Mouse (Mus musculus) heart, postnatal 0 days (tissue): ENCODE measurements around the gene Rhot2. TPM values are rescaled to one million over a fixed set of nuclear protein-coding genes. Genes with fewer than 3 reads are reported as not detected.

Experiments
- ATAC-seq: fragments of 200-750 bp; cut with Nextera tagmentation; 2 replicates; pipeline ENCODE4 v1.8.0; 2017; ENCODE audit warnings: low read depth, moderate number of reproducible peaks, moderate library complexity; ENCODE audit not compliant: insufficient read depth
- DNase-seq: peaks from one replicate; pipeline ENCODE4 v3.0.0-alpha.2; 2016; ENCODE audit warnings: low spot score
- H3K27ac ChIP-seq: fragments of 300-500 bp; sonication (generic); 2 replicates; pipeline ENCODE4 v1.5.1; 2014; ENCODE audit warnings: low read depth, mild to moderate bottlenecking
- H3K27me3 ChIP-seq: fragments of 300-500 bp; sonication (generic); 2 replicates; pipeline ENCODE4 v1.6.1; 2014; ENCODE audit warnings: low read length, mixed read lengths; ENCODE audit not compliant: control insufficient read depth, insufficient read depth
- H3K36me3 ChIP-seq: fragments of 300-500 bp; sonication (generic); replicated peaks from 2 replicates; pipeline ENCODE4 v1.6.1; 2014; ENCODE audit warnings: low read length, mixed read lengths; ENCODE audit not compliant: control insufficient read depth, insufficient read depth
- H3K4me1 ChIP-seq: fragments of 300-500 bp; sonication (generic); 2 replicates; pipeline ENCODE4 v1.6.1; 2014; ENCODE audit warnings: antibody characterized with exemption; ENCODE audit not compliant: control insufficient read depth, insufficient read depth
- H3K4me2 ChIP-seq: fragments of 300-500 bp; sonication (generic); 2 replicates; pipeline ENCODE4 v1.6.1; 2014; ENCODE audit warnings: low read depth, mild to moderate bottlenecking, low read length, moderate library complexity
- H3K4me3 ChIP-seq: fragments of 300-500 bp; sonication (generic); 2 replicates; pipeline ENCODE4 v1.5.1; 2014; ENCODE audit warnings: low read depth, low read length
- H3K9ac ChIP-seq: fragments of 300-500 bp; sonication (generic); replicated peaks from 2 replicates; pipeline ENCODE4 v1.6.1; 2014; ENCODE audit warnings: low read depth, low read length, mixed read lengths
- H3K9me3 ChIP-seq: fragments of 300-500 bp; sonication (generic); replicated peaks from 2 replicates; pipeline ENCODE4 v1.6.1; 2016; ENCODE audit warnings: low read length; ENCODE audit not compliant: control insufficient read depth
- CTCF ChIP-seq: IDR thresholded peaks from 2 replicates; pipeline ENCODE4 v1.5.1; 2016; ENCODE audit warnings: antibody characterized with exemption, control low read depth, low read depth
- EP300 ChIP-seq: IDR thresholded peaks from 2 replicates; pipeline ENCODE4 v1.6.1; 2016; ENCODE audit warnings: antibody characterized with exemption, low read depth
- WGBS: fragments of 180-500 bp; shearing (Covaris S2); extraction: QIAGEN DNeasy Blood & Tissue Kit; methylation state at CpG from one replicate; pipeline ENCODE4 v1.1.7; 2014; 5-methylcytosine and 5-hydroxymethylcytosine counted together
- polyA plus RNA-seq: library from polyadenylated mRNA; unstranded; fragments of >200 nt; fragmentation: Nextera tagmentation; extraction: Ambion mirVana; gene quantifications from 2 replicates; pipeline ENCODE4 v1.2.1, GENCODE M21; 2015
- total RNA-seq: library from RNA; depleted of rRNA; stranded (reverse); fragments of >200 nt; gene quantifications from 2 replicates; pipeline ENCODE4 v1.2.3, GENCODE M21; 2014; ENCODE audit warnings: low replicate concordance

Gene Rhot2
- total and polyA plus RNA-seq, 2 experiments from 2014 or later: 27.5 to 88.2 TPM

- TF ChIP-seq EP300: no peak
- no peak for TF ChIP-seq CTCF
- ATAC-seq (no peak), DNase-seq (no peak)
- H3K4me3 ChIP-seq: no peak overlapping the region
- H3K9me3 ChIP-seq: no peaks in the 10 kb centered on the region
- H3K27me3 ChIP-seq: no peaks in the 10 kb centered on the region
- 0 out of 2 replicates have a peak overlapping the region, but pooled peaks have one; percentile 86 for H3K4me2 ChIP-seq
- 32% methylated on average over 3 of the region's 3 CpGs for WGBS
- peaks cover 29% of the 10 kb centered on the region for H3K4me1 ChIP-seq
- peaks cover 47% of the 10 kb centered on the region for H3K36me3 ChIP-seq
- H3K27ac ChIP-seq: peak overlapping the region; percentile 77
- H3K9ac ChIP-seq: no peak overlapping the region; the same call in 1 of the 2 replicates
Measured at GRCm38 (mm10) chr17:25837533-25837932, 7.1 kb downstream of the Rhot2 start.

GRCm38 (mm10) chr17:25837076-25837410 lies 7.6 kb downstream of the Rhot2 start, which contains the start of gene Rhbdl1:
Gene Rhbdl1 (minus strand): TSS chr17:25837295.
- peak within 1 kb of the TSS; percentile 77 for H3K27ac ChIP-seq
- DNase-seq (peak; percentile 61), ATAC-seq (peak; percentile 7)
- peak within 1 kb of the TSS; percentile 86 for H3K4me2 ChIP-seq
- TF ChIP-seq CTCF: no peak
- peaks cover 42% of the 10 kb centered on the region for H3K36me3 ChIP-seq
- peak within 1 kb of the TSS; percentile 57 for H3K9ac ChIP-seq
- no peaks in the 10 kb centered on the region for H3K27me3 ChIP-seq
- H3K9me3 ChIP-seq: no peaks in the 10 kb centered on the region
- under 1% methylated on average over 29 of the region's 29 CpGs for WGBS
- H3K4me3 ChIP-seq: peak within 1 kb of the TSS; percentile 48
- H3K4me1 ChIP-seq: peaks cover 31% of the 10 kb centered on the region

- TF ChIP-seq EP300 (no peak), CTCF (no peak)
- no peak for DNase-seq
- peak overlapping the region; percentile 57 for H3K9ac ChIP-seq
- no peaks in the 10 kb centered on the region for H3K27me3 ChIP-seq
- peak overlapping the region; percentile 77 for H3K27ac ChIP-seq
- peak overlapping the region; percentile 48 for H3K4me3 ChIP-seq
- no peak for ATAC-seq
- peaks cover 36% of the 10 kb centered on the region for H3K4me1 ChIP-seq
- no peaks in the 10 kb centered on the region for H3K9me3 ChIP-seq
- peak overlapping the region; percentile 86 for H3K4me2 ChIP-seq
- peaks cover 38% of the 10 kb centered on the region for H3K36me3 ChIP-seq
- 21% methylated on average over 23 of the region's 23 CpGs for whole genome bisulfite sequencing
Measured at GRCm38 (mm10) chr17:25836397-25837075, 8.1 kb downstream of the Rhot2 start.

GRCm38 (mm10) chr17:25835816-25836215 lies 8.8 kb downstream of the Rhot2 start:
- peaks cover 43% of the 10 kb centered on the region for H3K4me1 ChIP-seq
- no peak for ATAC-seq
- 92% methylated on average over 16 of the region's 16 CpGs for WGBS
- H3K9ac ChIP-seq: 0 out of 2 replicates have a peak overlapping the region, but pooled peaks have one; percentile 57
- no peaks in the 10 kb centered on the region for H3K27me3 ChIP-seq
- peaks cover 38% of the 10 kb centered on the region for H3K36me3 ChIP-seq
- no peaks in the 10 kb centered on the region for H3K9me3 ChIP-seq
- H3K27ac ChIP-seq: peak overlapping the region; percentile 77
- H3K4me2 ChIP-seq: peak overlapping the region; percentile 95; the same call in 1 of the 2 replicates
- H3K4me3 ChIP-seq: no peak overlapping the region
- no peak for TF ChIP-seq EP300
- no peak for TF ChIP-seq CTCF
- DNase-seq: no peak

- TF ChIP-seq EP300: no peak
- no peak for TF ChIP-seq CTCF
- Histone ChIP-seq H3K4me3 (no peak overlapping the region), H3K27ac (no peak overlapping the region), H3K27me3 (no peaks in the 10 kb centered on the region), H3K36me3 (peaks cover 38% of the 10 kb centered on the region), H3K9ac (no peak overlapping the region), H3K4me2 (peak overlapping the region; percentile 95; the same call in 1 of the 2 replicates), H3K9me3 (no peaks in the 10 kb centered on the region), H3K4me1 (peaks cover 43% of the 10 kb centered on the region)
- DNase-seq (no peak), ATAC-seq (no peak)
- 95% methylated on average over 7 of the region's 7 CpGs for WGBS
Measured at GRCm38 (mm10) chr17:25835301-25835700, 9.3 kb downstream of the Rhot2 start.
